Mouse (Mus musculus) CH12.LX (cell line): Measurements from ENCODE around the gene Capn2. TPM values are rescaled to one million over a fixed set of nuclear protein-coding genes. Genes with fewer than 3 reads are reported as not detected.

Experiments
- DNase-seq: peaks from one replicate; pipeline ENCODE4 v3.0.0-alpha.2; 2013; ENCODE audit errors: extremely low read depth
- H3K27ac ChIP-seq: 2 replicates; pipeline ENCODE4 v1.5.1; 2012; ENCODE audit warnings: low read depth, mild to moderate bottlenecking, control low read depth, moderate library complexity; ENCODE audit not compliant: insufficient read depth
- H3K27me3 ChIP-seq: replicated peaks from 2 replicates; pipeline ENCODE3; 2012; ENCODE audit warnings: inconsistent platforms
- H3K36me3 ChIP-seq, 2 experiments: replicated peaks in 1 of 2; 2 replicates each; pipeline versions ENCODE3 to v1.6.1; 2012; ENCODE audit warnings: inconsistent platforms in 1 of 2, low read length in 1 of 2, mild to moderate bottlenecking in 1 of 2, mixed read lengths in 1 of 2, moderate library complexity in 1 of 2; ENCODE audit not compliant: control insufficient read depth in 1 of 2, insufficient read depth in 1 of 2
- H3K4me1 ChIP-seq, 2 experiments: 2 replicates each; pipeline ENCODE4 v1.6.1; 2012; ENCODE audit warnings: inconsistent platforms in 1 of 2, moderate library complexity in 1 of 2; ENCODE audit not compliant: insufficient read depth in 2 of 2, control insufficient read depth in 1 of 2
- H3K4me2 ChIP-seq: 2 replicates; pipeline ENCODE4 v1.6.1; 2012; ENCODE audit warnings: low read depth, mild to moderate bottlenecking, control low read depth; ENCODE audit not compliant: poor library complexity, insufficient read depth, severe bottlenecking
- H3K4me3 ChIP-seq, 3 experiments: fragments of 150-350 bp in 1 of 3; sonication (generic) in 1 of 3; replicated peaks in 1 of 3; 2 replicates each; pipeline versions ENCODE3 to v1.5.1; 2011 to 2012; ENCODE audit warnings: low read depth in 2 of 3, low read length in 2 of 3, mild to moderate bottlenecking in 2 of 3, moderate library complexity in 2 of 3, control low read depth in 1 of 3, improper control_type of control experiment in 1 of 3, inconsistent platforms in 1 of 3, mixed read lengths in 1 of 3; ENCODE audit not compliant: poor library complexity in 1 of 3
- H3K79me2 ChIP-seq: replicated peaks from 2 replicates; pipeline ENCODE4 v1.6.1; 2012; ENCODE audit warnings: mild to moderate bottlenecking, moderate library complexity; ENCODE audit not compliant: control insufficient read depth, poor library complexity, insufficient read depth, severe bottlenecking; ENCODE audit errors: extremely low read depth
- H3K9ac ChIP-seq: 2 replicates; pipeline ENCODE4 v1.6.1; 2012; ENCODE audit warnings: low read depth, mild to moderate bottlenecking, control low read depth, moderate library complexity; ENCODE audit not compliant: insufficient read depth
- H3K9me3 ChIP-seq: replicated peaks from 2 replicates; pipeline ENCODE3; 2012; ENCODE audit warnings: low read length, inconsistent platforms, mixed read lengths
- BHLHE40 ChIP-seq: IDR thresholded peaks from 2 replicates; pipeline ENCODE4 v1.6.1; 2011; ENCODE audit warnings: mild to moderate bottlenecking, low read depth, low read length, improper control_type of control experiment
- CHD2 ChIP-seq: IDR thresholded peaks from 2 replicates; pipeline ENCODE4 v1.6.1; 2011; ENCODE audit warnings: low read length, improper control_type of control experiment
- CTCF ChIP-seq, 2 experiments: IDR thresholded peaks in 1 of 2; conservative IDR thresholded peaks in 1 of 2; 2 replicates each; pipeline ENCODE4 v1.5.1; 2011 to 2012; ENCODE audit warnings: low read depth in 2 of 2, low read length in 2 of 2, improper control_type of control experiment in 1 of 2, inconsistent platforms in 1 of 2, mild to moderate bottlenecking in 1 of 2, moderate library complexity in 1 of 2
- E2F4 ChIP-seq: IDR thresholded peaks from 2 replicates; pipeline ENCODE4 v1.6.1; 2011; ENCODE audit warnings: low read depth, low read length, improper control_type of control experiment; ENCODE audit not compliant: insufficient replicate concordance
- ELF1 ChIP-seq: IDR thresholded peaks from 2 replicates; pipeline ENCODE4 v1.6.1; 2014; ENCODE audit warnings: low read depth, mild to moderate bottlenecking, inconsistent platforms, low read length, improper control_type of control experiment
- HCFC1 ChIP-seq: IDR thresholded peaks from 2 replicates; pipeline ENCODE4 v1.6.1; 2012; ENCODE audit warnings: low read depth, mild to moderate bottlenecking, inconsistent platforms, low read length, improper control_type of control experiment
- IRF4 ChIP-seq: IDR thresholded peaks from 2 replicates; pipeline ENCODE4 v1.6.1; 2014; ENCODE audit warnings: low read depth, mild to moderate bottlenecking, inconsistent platforms, low read length, improper control_type of control experiment
- JUN ChIP-seq: IDR thresholded peaks from 2 replicates; pipeline ENCODE4 v1.6.1; 2011; ENCODE audit warnings: low read depth, mild to moderate bottlenecking, low read length, improper control_type of control experiment, moderate library complexity; ENCODE audit not compliant: insufficient read depth
- JUND ChIP-seq: conservative IDR thresholded peaks from 2 replicates; pipeline ENCODE4 v1.6.1; 2011; ENCODE audit warnings: low read depth, low read length, improper control_type of control experiment
- MAZ ChIP-seq: IDR thresholded peaks from 2 replicates; pipeline ENCODE4 v1.6.1; 2012; ENCODE audit warnings: low read depth, mild to moderate bottlenecking, inconsistent platforms, low read length, improper control_type of control experiment, moderate library complexity
- MEF2A ChIP-seq: IDR thresholded peaks from 2 replicates; pipeline ENCODE4 v1.6.1; 2014; ENCODE audit warnings: low read depth, mild to moderate bottlenecking, inconsistent platforms, low read length, improper control_type of control experiment, borderline replicate concordance
- MXI1 ChIP-seq: IDR thresholded peaks from 2 replicates; pipeline ENCODE4 v1.6.1; 2011; ENCODE audit warnings: mild to moderate bottlenecking, low read depth, low read length, improper control_type of control experiment
- MYC ChIP-seq: IDR thresholded peaks from 2 replicates; pipeline ENCODE4 v1.6.1; 2011; ENCODE audit warnings: low read depth, mild to moderate bottlenecking, improper control_type of control experiment, low read length
- NELFE ChIP-seq: IDR thresholded peaks from 2 replicates; pipeline ENCODE4 v1.6.1; 2011; ENCODE audit warnings: low read depth, low read length, improper control_type of control experiment
- NRF1 ChIP-seq: IDR thresholded peaks from 2 replicates; pipeline ENCODE4 v1.6.1; 2014; ENCODE audit warnings: low read depth, mild to moderate bottlenecking, inconsistent platforms, low read length, improper control_type of control experiment, moderate library complexity
- PAX5 ChIP-seq: IDR thresholded peaks from 2 replicates; pipeline ENCODE4 v1.6.1; 2012; ENCODE audit warnings: low read length, inconsistent platforms, mixed read lengths
- POLR2A ChIP-seq: IDR thresholded peaks from 2 replicates; pipeline ENCODE4 v1.6.1; 2011; ENCODE audit warnings: low read depth, mild to moderate bottlenecking, improper control_type of control experiment, low read length
- POLR2AphosphoS2 ChIP-seq: IDR thresholded peaks from 2 replicates; pipeline ENCODE4 v1.6.1; 2011; ENCODE audit warnings: low read depth, low read length, improper control_type of control experiment
- RAD21 ChIP-seq: IDR thresholded peaks from 2 replicates; pipeline ENCODE4 v1.6.1; 2011; ENCODE audit warnings: low read depth, mild to moderate bottlenecking, low read length, improper control_type of control experiment, moderate library complexity
- RCOR1 ChIP-seq: conservative IDR thresholded peaks from 2 replicates; pipeline ENCODE4 v1.6.1; 2012; ENCODE audit warnings: low read depth, mild to moderate bottlenecking, inconsistent platforms, low read length, improper control_type of control experiment
- SMC3 ChIP-seq: IDR thresholded peaks from 2 replicates; pipeline ENCODE4 v1.6.1; 2011; ENCODE audit warnings: low read depth, low read length, improper control_type of control experiment
- TBP ChIP-seq: conservative IDR thresholded peaks from 2 replicates; pipeline ENCODE4 v1.6.1; 2011; ENCODE audit warnings: low read depth, low read length, improper control_type of control experiment
- TCF12 ChIP-seq: IDR thresholded peaks from 2 replicates; pipeline ENCODE4 v1.6.1; 2014; ENCODE audit warnings: low read depth, mild to moderate bottlenecking, inconsistent platforms, low read length, improper control_type of control experiment
- UBTF ChIP-seq: IDR thresholded peaks from 2 replicates; pipeline ENCODE4 v1.6.1; 2012; ENCODE audit warnings: low read depth, mild to moderate bottlenecking, inconsistent platforms, low read length, improper control_type of control experiment, moderate library complexity
- USF2 ChIP-seq: conservative IDR thresholded peaks from 2 replicates; pipeline ENCODE4 v1.6.1; 2011; ENCODE audit warnings: low read depth, low read length, improper control_type of control experiment
- ZC3H11A ChIP-seq: IDR thresholded peaks from 2 replicates; pipeline ENCODE4 v1.6.1; 2012; ENCODE audit warnings: low read depth, mild to moderate bottlenecking, inconsistent platforms, low read length, improper control_type of control experiment
- ZKSCAN1 ChIP-seq: IDR thresholded peaks from 2 replicates; pipeline ENCODE4 v1.6.1; 2012; ENCODE audit warnings: low read depth, inconsistent platforms, low read length, improper control_type of control experiment, borderline replicate concordance
- ZNF384 ChIP-seq: IDR thresholded peaks from 2 replicates; pipeline ENCODE4 v1.6.1; 2012; ENCODE audit warnings: low read depth, low read length, improper control_type of control experiment, inconsistent platforms
- dilution Hi-C: fragments of 300-500 bp; cut with MboI; formaldehyde crosslinking; loops from 2 replicates; pipeline ENCODE4 v1.14.3; 2020; ENCODE audit warnings: low sequenced_read_pairs; ENCODE audit not compliant: extremely low pct_unique_long_range_greater_than_20kb, extremely low pct_ligation_motif_present
- in situ Hi-C: fragments of 300-500 bp; cut with MboI; formaldehyde crosslinking; loops from 3 replicates; pipeline ENCODE4 v1.14.3; 2019; ENCODE audit warnings: low sequenced_read_pairs, low pct_ligation_motif_present, low pct_unique_long_range_greater_than_20kb, mixed read lengths
- polyA plus RNA-seq: library from polyadenylated mRNA; unstranded; fragments of >175 nt; gene quantifications from 2 replicates; pipeline ENCODE4 v1.2.1, GENCODE M21; 2012; ENCODE audit warnings: low read depth; ENCODE audit not compliant: insufficient read length
- total RNA-seq, 2 experiments: library from RNA; depleted of rRNA; stranded (reverse); fragments of 300-350 nt in 1 of 2; fragments of >200 nt in 1 of 2; gene quantifications; 2 replicates each; pipeline ENCODE4 v1.2.3; 2012 to 2014

Gene Capn2
- total and polyA plus RNA-seq, 3 experiments: 10.9 to 28.1 (median 15.0) TPM

GRCm38 (mm10) chr1:182542110-182542509 lies 24.7 kb upstream of the Capn2 start:
- H3K9me3 ChIP-seq: no peaks in the 10 kb centered on the region
- no peak overlapping the region for H3K4me2 ChIP-seq
- no peak overlapping the region for H3K27ac ChIP-seq
- dilution Hi-C loops: no loop called here
- H3K27me3 ChIP-seq: no peaks in the 10 kb centered on the region
- peaks cover 4 to 5% of the 10 kb centered on the region in 2 experiments; a peak in 2 of 4 replicates for H3K4me1 ChIP-seq
- in situ Hi-C loops: loop anchor here (10.0 kb wide), 1 partner anchor 397 kb away; no protein-coding TSS in a partner anchor
- no peaks in the 10 kb centered on the region for H3K36me3 ChIP-seq
- H3K9ac ChIP-seq: no peak overlapping the region
- no peak for DNase-seq
- H3K79me2 ChIP-seq: no peaks in the 10 kb centered on the region
- TF ChIP-seq RCOR1 (no peak), POLR2A (no peak), UBTF (no peak), ZC3H11A (no peak), POLR2AphosphoS2 (no peak), MAZ (no peak)
- H3K4me3 ChIP-seq: no peak overlapping the region

- H3K79me2 ChIP-seq: no peaks in the 10 kb centered on the region
- dilution Hi-C loops (no loop called here), in situ Hi-C loops (loop anchor here (5.0 kb wide), 1 partner anchor 47 kb away; no protein-coding TSS in a partner anchor)
- no peaks in the 10 kb centered on the region for H3K9me3 ChIP-seq
- peak overlapping the region; percentile 50 for H3K9ac ChIP-seq
- H3K4me1 ChIP-seq: peaks cover 4 to 5% of the 10 kb centered on the region in 2 experiments; a peak in 2 of 4 replicates
- H3K36me3 ChIP-seq: no peaks in the 10 kb centered on the region
- TF ChIP-seq E2F4: no peak
- peak; percentile 87 for TF ChIP-seq JUN
- TF ChIP-seq NRF1: peak; percentile 61
- TF ChIP-seq UBTF: no peak
- TF ChIP-seq MXI1: peak; percentile 25; the same call in 1 of the 2 replicates
- TF ChIP-seq POLR2A: peak; percentile 43
- TF ChIP-seq MEF2A: 0 out of 2 replicates have a peak, but pooled peaks have one; percentile 32
- no peak for TF ChIP-seq PAX5
- 0 out of 2 replicates have a peak, but pooled peaks have one; percentile 47 for TF ChIP-seq CHD2
- TF ChIP-seq RAD21: peak; percentile 99
- 0 out of 2 replicates have a peak, but pooled peaks have one; percentile 8 for TF ChIP-seq TCF12
- no peak for TF ChIP-seq ZKSCAN1
- TF ChIP-seq MYC: peak; percentile 41; the same call in 1 of the 2 replicates
- peak; percentile 49 for TF ChIP-seq BHLHE40
- peak; percentile 12 to 97; a peak in 2 of 4 replicates for TF ChIP-seq CTCF (conservative IDR thresholded peaks at IDR 0.05 in 1 of 2, IDR thresholded peaks at IDR 0.05 in 1 of 2; ENCODE audit: low read depth in 2 of 2, low read length in 2 of 2)
- TF ChIP-seq ZNF384: peak; percentile 79
- TF ChIP-seq SMC3: peak; percentile 90
- no peak for TF ChIP-seq ELF1
- peak; percentile 62 for TF ChIP-seq HCFC1
- 0 out of 2 replicates have a peak, but pooled peaks have one; percentile 35 for TF ChIP-seq TBP
- no peak for TF ChIP-seq USF2
- peak; percentile 35; the same call in 1 of the 2 replicates for TF ChIP-seq NELFE
- TF ChIP-seq IRF4: peak; percentile 80
- TF ChIP-seq ZC3H11A: peak; percentile 83
- peak; percentile 90 for TF ChIP-seq JUND
- TF ChIP-seq POLR2AphosphoS2: no peak
- peak overlapping the region; percentile 36 to 54 (median 53) for H3K4me3 ChIP-seq
- DNase-seq: peak; percentile 88
- peak overlapping the region; percentile 68 for H3K4me2 ChIP-seq
- H3K27me3 ChIP-seq: no peaks in the 10 kb centered on the region
- H3K27ac ChIP-seq: no peak overlapping the region
Measured at GRCm38 (mm10) chr1:182539023-182539940, 21.9 kb upstream of the Capn2 start.
